Mouse (Mus musculus) olfactory bulb, adult 2 months (tissue): ENCODE data around the gene Tub. TPM values are rescaled to one million over a fixed set of nuclear protein-coding genes. Genes with fewer than 3 reads are reported as not detected.

Experiments
- H3K27ac ChIP-seq: fragments of 200-500 bp; 2 replicates; pipeline ENCODE4 v1.5.1; 2012; ENCODE audit warnings: low read depth, low read length; ENCODE audit not compliant: insufficient read depth
- H3K4me1 ChIP-seq: fragments of 200-500 bp; 2 replicates; pipeline ENCODE4 v1.6.1; 2012; ENCODE audit warnings: low read length; ENCODE audit not compliant: control insufficient read depth, insufficient read depth
- H3K4me3 ChIP-seq: fragments of 200-500 bp; 2 replicates; pipeline ENCODE4 v1.5.1; 2012; ENCODE audit warnings: mild to moderate bottlenecking, low read depth, low read length, moderate library complexity; ENCODE audit not compliant: insufficient read depth
- CTCF ChIP-seq: fragments of 200-500 bp; IDR thresholded peaks from 2 replicates; pipeline ENCODE4 v1.5.1; 2012; ENCODE audit warnings: low read depth, mild to moderate bottlenecking, low read length, moderate library complexity; ENCODE audit not compliant: insufficient read depth
- POLR2A ChIP-seq: fragments of 200-500 bp; IDR thresholded peaks from 2 replicates; pipeline ENCODE4 v1.6.1; 2012; ENCODE audit warnings: mild to moderate bottlenecking, low read depth, low read length, moderate library complexity; ENCODE audit not compliant: insufficient read depth
- WGBS: fragments of 180-500 bp; shearing (Covaris S2); methylation state at CpG from one replicate; pipeline ENCODE4 v1.1.7; 2018; 5-methylcytosine and 5-hydroxymethylcytosine counted together
- polyA plus RNA-seq: library from polyadenylated mRNA; stranded (reverse); fragments of >200 nt; gene quantifications from 2 replicates; pipeline ENCODE4 v1.2.4, GENCODE M21; 2012; ENCODE audit warnings: low replicate concordance; ENCODE audit not compliant: missing spikeins, insufficient read depth, insufficient read length

Gene Tub
- polyA plus RNA-seq, 1 experiment, result not detected

DNA sequence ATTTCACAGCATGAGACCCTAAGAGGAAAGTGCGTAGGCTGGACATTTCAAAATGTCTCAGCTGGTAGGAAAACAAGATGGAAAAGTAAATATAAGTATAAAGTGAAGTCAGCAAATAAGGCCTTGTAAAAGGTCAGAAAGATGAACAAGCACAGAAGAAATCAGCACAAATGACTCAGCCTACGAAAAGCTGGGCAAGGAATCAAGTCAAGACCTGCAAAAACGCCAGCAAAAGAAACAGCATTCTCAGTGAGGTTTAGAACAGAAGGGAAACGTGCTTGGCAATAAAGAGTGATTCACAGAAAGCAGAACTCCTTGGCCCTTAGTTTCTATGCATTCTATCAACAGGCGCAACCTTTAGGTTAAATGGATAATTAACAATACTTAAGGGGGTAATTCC lies 122.2 kb downstream of the Tub start:
- 35% methylated on average over 5 of the region's 5 CpGs for WGBS
- no peak for TF ChIP-seq POLR2A
- TF ChIP-seq CTCF, result no peak
- no peak overlapping the region for H3K4me3 ChIP-seq
- H3K27ac ChIP-seq, result no peak overlapping the region
- peaks cover 2% of the 10 kb centered on the region; the same call in 1 of the 2 replicates for H3K4me1 ChIP-seq

DNA sequence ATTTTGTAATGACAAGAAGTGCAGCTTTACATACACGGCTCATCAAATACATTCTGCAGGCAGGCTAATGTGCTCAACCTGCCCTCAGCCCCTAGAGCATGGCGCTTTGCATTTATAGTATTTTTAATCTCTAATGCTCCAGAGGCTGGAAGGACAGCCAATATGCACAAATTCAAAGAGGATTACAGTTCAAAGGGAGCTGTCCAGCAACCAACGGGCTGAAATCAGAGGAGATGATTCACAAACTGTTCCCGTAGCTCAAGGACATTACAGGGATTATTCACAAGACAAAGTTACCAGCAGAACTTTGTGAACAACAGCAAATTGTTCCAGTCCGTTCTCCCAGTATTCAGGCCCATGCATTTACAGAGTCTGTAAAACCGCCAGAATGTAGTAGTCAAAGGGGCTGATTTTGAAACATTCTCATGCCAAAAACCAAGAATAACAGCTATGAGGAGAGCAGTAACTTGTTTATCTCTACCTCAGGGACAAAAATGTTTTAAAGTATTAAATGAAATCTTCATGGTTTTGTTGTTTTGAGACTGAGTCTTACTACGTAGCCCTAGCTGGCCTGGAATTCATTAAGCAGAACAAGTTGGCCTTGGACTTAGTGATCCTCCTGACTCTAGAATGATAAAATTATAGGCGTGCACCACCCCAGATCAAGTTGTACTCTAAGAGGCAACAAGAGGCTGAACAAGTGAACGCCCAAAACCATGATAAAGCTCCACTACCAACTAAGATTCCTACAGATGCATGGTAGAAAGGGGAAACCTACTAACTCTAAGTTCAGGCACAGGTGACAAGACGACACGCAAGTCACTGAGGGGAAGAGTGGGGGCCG lies 132.4 kb downstream of the Tub start:
- no peaks in the 10 kb centered on the region for H3K4me1 ChIP-seq
- 12% methylated on average over 12 of the region's 12 CpGs for WGBS
- TF ChIP-seq POLR2A (no peak), CTCF (no peak)

GRCm38 (mm10) chr7:109083113-109083812 lies 133.1 kb downstream of the Tub start, which contains the start of gene Ric3:
Gene Ric3, minus strand, starts transcription at chr7:109083331.
- peak within 1 kb of the TSS; percentile 70 for H3K4me3 ChIP-seq
- H3K4me1 ChIP-seq, result no peaks in the 10 kb centered on the region
- no peak within 1 kb of the TSS for H3K27ac ChIP-seq
- 3% methylated on average over 50 of the region's 50 CpGs for WGBS
- TF ChIP-seq CTCF, result no peak
- TF ChIP-seq POLR2A, result peak; percentile 45; the same call in 1 of the 2 replicates

More for the DNA sequence above, 132.4 kb downstream of the Tub start:
- H3K27ac ChIP-seq, result no peak overlapping the region
- H3K4me3 ChIP-seq, result peak overlapping the region; percentile 70

GRCm38 (mm10) chr7:109083813-109084184 lies 133.7 kb downstream of the Tub start:
- H3K4me3 ChIP-seq, result no peak overlapping the region
- no peaks in the 10 kb centered on the region for H3K4me1 ChIP-seq
- H3K27ac ChIP-seq, result no peak overlapping the region
- 59% methylated on average over 4 of the region's 4 CpGs for WGBS
- no peak for TF ChIP-seq POLR2A
- TF ChIP-seq CTCF, result no peak

Other genes with a start within 250 kb of the Tub start
- not detected in 2 replicates for gene Olfr512, start 237.0 kb upstream of the Tub start, polyA plus RNA-seq
- gene Olfr513, start 199.4 kb upstream of the Tub start, polyA plus RNA-seq, result not detected in 2 replicates
- gene Olfr514, start 124.3 kb upstream of the Tub start, polyA plus RNA-seq, result not detected in 2 replicates
- not detected in 2 replicates for gene Olfr516, start 99.8 kb upstream of the Tub start, polyA plus RNA-seq
- not detected in 2 replicates for gene Olfr517, start 78.0 kb upstream of the Tub start, polyA plus RNA-seq
- not detected in 2 replicates for gene Olfr518, start 65.3 kb upstream of the Tub start, polyA plus RNA-seq
- gene Olfr519, start 55.9 kb upstream of the Tub start, polyA plus RNA-seq, result not detected in 2 replicates
- not detected in 2 replicates for gene Nlrp10, start 20.2 kb upstream of the Tub start, polyA plus RNA-seq
- gene Eif3f, start 15.9 kb upstream of the Tub start, polyA plus RNA-seq, result 125 TPM in 1 of 2 replicates, not detected in the other
- gene Ric3, start 133.0 kb downstream of the Tub start, polyA plus RNA-seq, result not detected in 2 replicates
- not detected in 2 replicates for gene Lmo1, start 224.9 kb downstream of the Tub start, polyA plus RNA-seq